Mouse (Mus musculus) embryonic facial prominence, embryonic 11.5 days (tissue): ENCODE measurements around the gene Dctn5. TPM values are rescaled to one million over a fixed set of nuclear protein-coding genes. Genes with fewer than 3 reads are reported as not detected.

Experiments
- ATAC-seq: fragments of 200-750 bp; cut with Nextera tagmentation; replicated peaks from 2 replicates; pipeline ENCODE4 v1.8.0; 2017; ENCODE audit warnings: low read depth; ENCODE audit not compliant: insufficient number of reproducible peaks, low FRiP score, low TSS enrichment
- DNase-seq: peaks from one replicate; pipeline ENCODE4 v3.0.0-alpha.2; 2015; ENCODE audit warnings: low spot score
- H3K27ac ChIP-seq: fragments of 300-500 bp; sonication (generic); replicated peaks from 2 replicates; pipeline ENCODE4 v1.5.1; 2014; ENCODE audit warnings: mild to moderate bottlenecking, low read depth, low read length, control low read depth
- H3K27me3 ChIP-seq: fragments of 300-500 bp; sonication (generic); 2 replicates; pipeline ENCODE4 v1.6.1; 2014; ENCODE audit warnings: mild to moderate bottlenecking, low read length, moderate library complexity, mixed read lengths; ENCODE audit not compliant: control insufficient read depth, insufficient read depth
- H3K36me3 ChIP-seq: fragments of 300-500 bp; sonication (generic); replicated peaks from 2 replicates; pipeline ENCODE4 v1.6.1; 2014; ENCODE audit warnings: low read depth, mild to moderate bottlenecking, low read length, moderate library complexity, mixed read lengths; ENCODE audit not compliant: control insufficient read depth, insufficient read depth
- H3K4me1 ChIP-seq: fragments of 300-500 bp; sonication (generic); 2 replicates; pipeline ENCODE4 v1.6.1; 2014; ENCODE audit warnings: low read length, mixed read lengths; ENCODE audit not compliant: control insufficient read depth, insufficient read depth
- H3K4me2 ChIP-seq: fragments of 300-500 bp; sonication (generic); 2 replicates; pipeline ENCODE4 v1.6.1; 2014; ENCODE audit warnings: low read depth, mild to moderate bottlenecking, control low read depth, low read length, moderate library complexity
- H3K4me3 ChIP-seq: fragments of 300-500 bp; sonication (generic); 2 replicates; pipeline ENCODE4 v1.5.1; 2014; ENCODE audit warnings: low read depth, low read length, control low read depth
- H3K9ac ChIP-seq: fragments of 300-500 bp; sonication (generic); replicated peaks from 2 replicates; pipeline ENCODE4 v1.6.1; 2014; ENCODE audit warnings: mild to moderate bottlenecking, control low read depth, low read length
- H3K9me3 ChIP-seq: fragments of 300-500 bp; sonication (generic); replicated peaks from 2 replicates; pipeline ENCODE4 v1.6.1; 2016; ENCODE audit warnings: mild to moderate bottlenecking, low read length, inconsistent platforms, mixed read lengths; ENCODE audit not compliant: control insufficient read depth
- WGBS: fragments of 180-500 bp; shearing (Covaris S2); extraction: QIAGEN DNeasy Blood & Tissue Kit; methylation state at CpG from one replicate; pipeline ENCODE4 v1.1.7; 2014; 5-methylcytosine and 5-hydroxymethylcytosine counted together
- polyA plus RNA-seq: library from polyadenylated mRNA; unstranded; fragments of >200 nt; fragmentation: Nextera tagmentation; extraction: Ambion mirVana; gene quantifications from 2 replicates; pipeline ENCODE4 v1.2.1, GENCODE M21; 2014

Dctn5 gene
- polyA plus RNA-seq, 1 experiment from 2014 or later: 124 TPM

- WGBS: 85% methylated on average over 6 of the region's 6 CpGs
These were observed 37.9 kb downstream of the Dctn5 start for GRCm38 (mm10) chr7:122170705-122171104.

DNA sequence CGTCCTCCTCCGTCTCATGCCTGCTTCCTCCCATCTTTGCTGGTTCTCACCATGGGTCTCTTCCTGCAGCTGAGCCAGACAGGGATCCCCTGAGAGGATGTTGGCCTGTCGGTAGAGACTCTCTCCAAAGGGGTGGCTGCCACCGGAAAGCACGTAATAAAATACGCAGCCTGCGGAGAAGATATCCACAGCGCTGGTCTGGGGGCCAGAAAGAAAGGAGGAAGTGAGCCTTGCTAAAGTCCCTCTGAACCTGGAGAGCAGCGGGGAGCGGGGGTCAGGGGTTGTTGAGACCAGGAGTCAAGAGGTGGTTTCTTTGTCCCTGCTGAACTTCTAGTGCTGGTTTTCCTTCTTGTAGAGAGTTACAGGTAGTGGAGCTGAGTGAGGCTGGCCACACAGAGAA, 38.8 kb downstream of the Dctn5 start:
- WGBS: 81% methylated on average over 10 of the region's 10 CpGs
- DNase-seq: no peak
- no peak for ATAC-seq
- Histone ChIP-seq H3K4me2 (no peak overlapping the region), H3K9ac (no peak overlapping the region), H3K4me3 (no peak overlapping the region), H3K9me3 (no peaks in the 10 kb centered on the region), H3K36me3 (peaks cover 15% of the 10 kb centered on the region), H3K27me3 (no peaks in the 10 kb centered on the region), H3K27ac (no peak overlapping the region), H3K4me1 (no peaks in the 10 kb centered on the region)

More at GRCm38 (mm10) chr7:122170705-122171104, 37.9 kb downstream of the Dctn5 start:
- H3K4me1 ChIP-seq: no peaks in the 10 kb centered on the region
- H3K4me2 ChIP-seq: no peak overlapping the region
- H3K27ac ChIP-seq: no peak overlapping the region
- ATAC-seq: no peak
- no peaks in the 10 kb centered on the region for H3K27me3 ChIP-seq
- peaks cover 24% of the 10 kb centered on the region for H3K36me3 ChIP-seq
- H3K9me3 ChIP-seq: no peaks in the 10 kb centered on the region
- no peak overlapping the region for H3K9ac ChIP-seq
- no peak overlapping the region for H3K4me3 ChIP-seq
- DNase-seq: no peak

DNA sequence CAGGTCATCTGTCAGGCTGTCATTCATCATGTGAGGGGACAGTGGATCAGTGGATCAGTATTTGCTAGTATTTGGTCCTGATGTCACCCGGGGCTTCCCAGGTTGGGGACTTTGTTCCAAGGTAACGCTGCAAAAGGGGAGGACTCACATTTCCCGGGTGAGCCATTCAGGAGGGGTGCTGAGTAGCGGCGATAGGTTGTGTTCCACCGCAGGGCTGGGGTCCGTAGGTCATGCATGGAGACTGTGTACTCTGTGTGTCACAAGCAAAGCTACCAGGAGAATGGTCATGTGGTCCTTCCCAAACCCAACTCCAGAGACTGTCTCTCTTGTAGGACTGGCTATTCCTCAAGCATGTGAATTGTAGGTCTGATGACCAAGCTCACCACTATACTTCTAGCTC, 47.9 kb downstream of the Dctn5 start:
- DNase-seq (no peak), ATAC-seq (no peak)
- 94% methylated on average over 7 of the region's 7 CpGs for WGBS
- H3K9me3 ChIP-seq: no peaks in the 10 kb centered on the region
- H3K4me1 ChIP-seq: no peaks in the 10 kb centered on the region
- no peaks in the 10 kb centered on the region for H3K36me3 ChIP-seq
- H3K4me3 ChIP-seq: no peak overlapping the region
- H3K4me2 ChIP-seq: no peak overlapping the region
- H3K27ac ChIP-seq: no peak overlapping the region
- no peak overlapping the region for H3K9ac ChIP-seq
- no peaks in the 10 kb centered on the region for H3K27me3 ChIP-seq

DNA sequence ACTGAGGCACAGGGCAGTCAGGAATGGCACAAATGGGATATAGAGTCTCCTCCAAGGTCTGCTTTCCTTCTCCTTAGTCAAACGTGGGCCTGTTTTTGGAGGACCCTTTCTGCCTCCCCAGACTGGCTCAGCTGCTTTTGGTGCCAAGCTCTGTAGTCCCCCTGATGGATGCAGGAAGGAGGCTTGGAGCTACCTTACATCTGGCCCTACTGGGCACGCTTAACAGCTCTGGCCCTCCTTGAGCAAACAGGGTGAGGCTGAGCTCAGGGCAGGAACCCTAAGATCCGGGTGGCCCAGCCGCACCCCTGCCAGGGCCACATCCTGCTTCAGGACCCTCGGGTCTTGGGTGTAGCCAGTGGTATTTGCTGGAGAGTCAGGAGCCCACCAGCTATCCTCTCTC, 51.7 kb downstream of the Dctn5 start:
- H3K9me3 ChIP-seq: no peaks in the 10 kb centered on the region
- 80% methylated on average over 5 of the region's 5 CpGs for WGBS
- H3K27me3 ChIP-seq: no peaks in the 10 kb centered on the region
- H3K27ac ChIP-seq: no peak overlapping the region
- H3K4me1 ChIP-seq: no peaks in the 10 kb centered on the region
- H3K9ac ChIP-seq: no peak overlapping the region
- no peaks in the 10 kb centered on the region for H3K36me3 ChIP-seq
- H3K4me2 ChIP-seq: no peak overlapping the region
- ATAC-seq: no peak
- DNase-seq: no peak
- no peak overlapping the region for H3K4me3 ChIP-seq

GRCm38 (mm10) chr7:122186043-122186442, 53.2 kb downstream of the Dctn5 start, which contains the start of gene Ern2:
Ern2 (minus strand) TSS chr7:122186207.
- no peak for DNase-seq
- H3K27me3 ChIP-seq: no peaks in the 10 kb centered on the region
- ATAC-seq: no peak
- 17% methylated on average over 15 of the region's 17 CpGs for WGBS
- H3K36me3 ChIP-seq: no peaks in the 10 kb centered on the region
- no peaks in the 10 kb centered on the region for H3K4me1 ChIP-seq
- no peak within 1 kb of the TSS for H3K4me3 ChIP-seq
- H3K27ac ChIP-seq: no peak within 1 kb of the TSS
- no peak within 1 kb of the TSS for H3K9ac ChIP-seq
- no peaks in the 10 kb centered on the region for H3K9me3 ChIP-seq
- no peak within 1 kb of the TSS for H3K4me2 ChIP-seq

DNA sequence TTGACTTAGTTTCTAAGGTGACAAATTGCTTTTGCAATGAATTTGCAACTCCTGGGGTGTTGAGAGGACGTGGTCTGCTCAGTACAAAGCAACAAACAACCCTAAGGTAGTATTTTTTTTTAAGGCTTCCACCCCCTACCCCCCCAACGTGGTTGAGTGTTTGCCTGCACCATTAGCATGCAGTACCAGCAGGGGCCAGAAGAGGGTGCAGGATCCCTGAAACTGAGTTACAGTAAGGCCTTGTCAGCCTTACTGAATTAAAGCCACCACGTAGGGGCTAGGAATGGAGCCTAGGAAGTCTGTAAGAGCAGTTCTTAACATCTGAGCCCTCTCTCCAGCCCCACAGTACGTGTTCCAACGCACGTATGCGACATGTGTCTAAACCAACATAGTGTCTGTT, 56.6 kb downstream of the Dctn5 start:
- DNase-seq (peak; percentile 75), ATAC-seq (no peak)
- 34% methylated on average over 7 of the region's 7 CpGs for WGBS
- no peaks in the 10 kb centered on the region for H3K4me1 ChIP-seq
- H3K4me2 ChIP-seq: no peak overlapping the region
- H3K4me3 ChIP-seq: no peak overlapping the region
- H3K27ac ChIP-seq: no peak overlapping the region
- H3K36me3 ChIP-seq: no peaks in the 10 kb centered on the region
- no peaks in the 10 kb centered on the region for H3K27me3 ChIP-seq
- no peak overlapping the region for H3K9ac ChIP-seq
- no peaks in the 10 kb centered on the region for H3K9me3 ChIP-seq

- Histone ChIP-seq H3K4me1 (no peaks in the 10 kb centered on the region), H3K9me3 (no peaks in the 10 kb centered on the region), H3K36me3 (no peaks in the 10 kb centered on the region), H3K27me3 (no peaks in the 10 kb centered on the region), H3K4me2 (no peak overlapping the region), H3K27ac (no peak overlapping the region), H3K4me3 (no peak overlapping the region), H3K9ac (no peak overlapping the region)
- 61% methylated on average over 10 of the region's 10 CpGs for WGBS
- ATAC-seq (no peak), DNase-seq (no peak)
These were observed 58.3 kb downstream of the Dctn5 start for GRCm38 (mm10) chr7:122191097-122191496.

GRCm38 (mm10) chr7:122193919-122194318, 61.1 kb downstream of the Dctn5 start:
- no peaks in the 10 kb centered on the region for H3K4me1 ChIP-seq
- H3K9me3 ChIP-seq: no peaks in the 10 kb centered on the region
- H3K9ac ChIP-seq: no peak overlapping the region
- DNase-seq (no peak), ATAC-seq (no peak)
- no peaks in the 10 kb centered on the region for H3K36me3 ChIP-seq
- no peak overlapping the region for H3K4me2 ChIP-seq
- H3K27ac ChIP-seq: no peak overlapping the region
- H3K4me3 ChIP-seq: no peak overlapping the region
- no peaks in the 10 kb centered on the region for H3K27me3 ChIP-seq
